In genomic region chr14:29577786-29578185, GRCm38 (mm10) we compare ENCODE assay signal across 26 mouse cellular contexts.
DNase-seq lines count a peak whose midpoint lies in the region; ATAC-seq and TF ChIP-seq lines count a peak whose summit lies in the region.
"Had no signal": no experiment of that assay in that cellular context is flagged by ENCODE, and none has a peak within 500 bp of the region (broad histone marks: within the 10 kb centered on the region; RNA-seq: fewer than 3 reads in every experiment).

No protein-coding gene starts in this region.

- DNase-seq in cerebellum, postnatal 10 days = peak; percentile 66 to 71
- DNase-seq in cerebellum, adult 18-20 months = no peak
- DNase-seq in hindbrain, postnatal 0 days (ENCODE audit: low spot score) = peak; percentile 54
- DNase-seq in hindbrain, embryonic 11.5 days (ENCODE audit: low spot score) = no peak
- DNase-seq in Muller cell, postnatal 12 days (ENCODE audit: inconsistent ontology term) = peak; percentile 50
- DNase-seq in gastrocnemius, postnatal 25 days = no peak
- DNase-seq: adrenal gland, adult 2 months; adrenal gland, postnatal 14 days; B cell, adult 2 months; cerebellum, adult 8-10 months; embryo, embryonic 11 days; gastrocnemius, postnatal 36 days; heart, adult 2 months; heart, postnatal 14 days; heart, postnatal 4 days; kidney, adult 2 months had no signal

- no peaks in the 10 kb centered on the region for H3K9me3 ChIP-seq in hindbrain, postnatal 0 days (ENCODE audit: low read length)
- no peaks in the 10 kb centered on the region for H3K9me3 ChIP-seq in hindbrain, embryonic 11.5 days (ENCODE audit: control insufficient read depth, low read length)
- H3K9me3 ChIP-seq: embryonic facial prominence, embryonic 10.5 days; embryonic facial prominence, embryonic 13.5 days; forebrain, embryonic 12.5 days; forebrain, embryonic 15.5 days; heart, embryonic 10.5 days; heart, embryonic 13.5 days; hindbrain, embryonic 12.5 days had no signal

- H3K27ac ChIP-seq in hindbrain, postnatal 0 days = no peak overlapping the region
- H3K27ac ChIP-seq in hindbrain, embryonic 11.5 days (ENCODE audit: low read depth, low read length) = no peak overlapping the region
- H3K27ac ChIP-seq: embryonic facial prominence, embryonic 10.5 days; embryonic facial prominence, embryonic 13.5 days; forebrain, embryonic 12.5 days; forebrain, embryonic 15.5 days; heart, adult 2 months; heart, embryonic 10.5 days; heart, embryonic 13.5 days; hindbrain, embryonic 12.5 days had no signal

- no peak overlapping the region for H3K4me3 ChIP-seq in hindbrain, postnatal 0 days (ENCODE audit: low read length)
- no peak overlapping the region for H3K4me3 ChIP-seq in hindbrain, embryonic 11.5 days (ENCODE audit: low read depth, low read length)
- H3K4me3 ChIP-seq: embryonic facial prominence, embryonic 10.5 days; embryonic facial prominence, embryonic 13.5 days; erythroblast, embryonic 14.5 days; forebrain, embryonic 12.5 days; forebrain, embryonic 15.5 days; heart, adult 2 months; heart, embryonic 10.5 days; heart, embryonic 13.5 days; hindbrain, embryonic 12.5 days had no signal

- no peak overlapping the region for H3K9ac ChIP-seq in hindbrain, postnatal 0 days (replicated peaks; ENCODE audit: low read length)
- H3K9ac ChIP-seq in hindbrain, embryonic 11.5 days (ENCODE audit: low read depth, low read length) = no peak overlapping the region
- H3K9ac ChIP-seq: embryonic facial prominence, embryonic 13.5 days; forebrain, embryonic 12.5 days; forebrain, embryonic 15.5 days; heart, embryonic 13.5 days; hindbrain, embryonic 12.5 days had no signal

- no peaks in the 10 kb centered on the region for H3K36me3 ChIP-seq in hindbrain, postnatal 0 days (ENCODE audit: insufficient read depth, low read length)
- no peaks in the 10 kb centered on the region for H3K36me3 ChIP-seq in hindbrain, embryonic 11.5 days (ENCODE audit: control insufficient read depth, insufficient read depth, low read length)
- H3K36me3 ChIP-seq: embryonic facial prominence, embryonic 10.5 days; embryonic facial prominence, embryonic 13.5 days; forebrain, embryonic 12.5 days; forebrain, embryonic 15.5 days; G1E; heart, embryonic 10.5 days; heart, embryonic 13.5 days; hindbrain, embryonic 12.5 days had no signal

- no peaks in the 10 kb centered on the region for H3K4me1 ChIP-seq in hindbrain, postnatal 0 days (ENCODE audit: insufficient read depth, low read length)
- no peaks in the 10 kb centered on the region for H3K4me1 ChIP-seq in hindbrain, embryonic 11.5 days (replicated peaks; ENCODE audit: control insufficient read depth, insufficient read depth, low read length)
- H3K4me1 ChIP-seq: embryonic facial prominence, embryonic 10.5 days; embryonic facial prominence, embryonic 13.5 days; forebrain, embryonic 12.5 days; forebrain, embryonic 15.5 days; heart, embryonic 10.5 days; heart, embryonic 13.5 days; hindbrain, embryonic 12.5 days had no signal

- no peak for TF ChIP-seq CTCF in hindbrain, postnatal 0 days (IDR thresholded peaks at IDR 0.05; ENCODE audit: low read depth)

- 54% methylated on average over 1 of the region's 1 CpGs for WGBS in hindbrain, postnatal 0 days
- 88% methylated on average over 1 of the region's 1 CpGs for WGBS in hindbrain, embryonic 11.5 days

- H3K27me3 ChIP-seq in hindbrain, postnatal 0 days (ENCODE audit: insufficient read depth, low read length) = no peaks in the 10 kb centered on the region
- H3K27me3 ChIP-seq in hindbrain, embryonic 11.5 days (ENCODE audit: control insufficient read depth, insufficient read depth, low read length) = no peaks in the 10 kb centered on the region
- H3K27me3 ChIP-seq: embryonic facial prominence, embryonic 13.5 days; forebrain, embryonic 12.5 days; forebrain, embryonic 15.5 days; heart, embryonic 13.5 days; hindbrain, embryonic 12.5 days had no signal

- no peak overlapping the region for H3K4me2 ChIP-seq in hindbrain, postnatal 0 days (ENCODE audit: low read depth, low read length)
- H3K4me2 ChIP-seq in hindbrain, embryonic 11.5 days (replicated peaks; ENCODE audit: low read depth, low read length) = no peak overlapping the region
- H3K4me2 ChIP-seq: embryonic facial prominence, embryonic 13.5 days; forebrain, embryonic 12.5 days; forebrain, embryonic 15.5 days; heart, embryonic 13.5 days; hindbrain, embryonic 12.5 days had no signal

- ATAC-seq in hindbrain, postnatal 0 days = no peak
- no peak for ATAC-seq in hindbrain, embryonic 11.5 days (ENCODE audit: low FRiP score)
- ATAC-seq: forebrain, embryonic 15.5 days; intestine, postnatal 0 days had no signal

Comparison
In these comparisons a context has a peak if more than half of its experiments do, and no peak if none do; other contexts are left out.
1. DNase-seq: peak in cerebellum, postnatal 10 days (2 of 2), hindbrain, postnatal 0 days (single experiment) and Muller cell, postnatal 12 days (single experiment); none in cerebellum, adult 18-20 months (0 of 2), hindbrain, embryonic 11.5 days (single experiment) and gastrocnemius, postnatal 25 days (single experiment).